Mouse (Mus musculus): ENCODE measurements around the gene Fbxl3.

DNA sequence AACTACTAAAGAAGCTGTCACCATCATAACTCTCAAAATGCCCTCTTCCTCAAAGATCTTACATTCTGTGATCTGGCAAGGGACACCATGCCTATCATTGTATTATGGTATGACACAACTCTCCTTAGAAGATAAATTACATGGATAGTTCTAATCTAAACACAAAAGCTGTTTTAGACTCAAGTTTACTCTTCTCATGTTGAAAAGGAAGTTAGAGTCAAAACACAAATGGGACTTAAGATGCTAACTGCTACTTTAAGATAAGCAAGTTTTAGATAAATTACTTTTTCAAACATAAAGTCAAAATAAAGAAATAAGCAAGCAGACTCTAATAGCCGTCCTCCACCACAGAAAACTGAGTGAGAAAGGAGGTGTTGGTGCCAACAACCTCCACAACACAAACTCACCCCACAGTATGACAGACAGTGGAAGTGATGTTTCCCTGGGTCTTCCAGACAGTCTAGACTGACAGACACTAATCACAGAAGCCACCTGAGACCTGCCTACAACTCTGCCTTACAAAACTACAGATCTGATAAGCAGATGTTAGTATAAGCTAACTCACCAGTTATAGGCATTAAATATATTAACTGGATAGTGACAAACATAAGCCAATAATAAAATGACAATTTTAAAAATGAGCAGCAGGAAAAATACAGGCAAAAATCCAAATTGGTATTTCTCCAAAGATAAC lies 13.4 kb downstream of the Fbxl3 start:
- no peak for TF ChIP-seq CTCF (IDR thresholded peaks at IDR 0.05; ENCODE audit: borderline replicate concordance, extremely low read depth, insufficient read depth, insufficient read length)
- TF ChIP-seq POLR2A (IDR thresholded peaks at IDR 0.05; ENCODE audit: borderline replicate concordance, extremely low read depth, insufficient read depth, insufficient read length, poor library complexity, severe bottlenecking), result no peak
